Mouse (Mus musculus) urinary bladder, postnatal 4 days (tissue): ENCODE results near the gene Sirt5.
A peak's percentile ranks its signal among the peaks of the same experiment; 100 is the strongest.

Experiments used
- DNase-seq, 2 experiments: peaks; one replicate each; pipeline ENCODE4 v3.0.0; 2021 to 2022; ENCODE audit warnings: low spot score in 2 of 2

The Sirt5 gene

DNA sequence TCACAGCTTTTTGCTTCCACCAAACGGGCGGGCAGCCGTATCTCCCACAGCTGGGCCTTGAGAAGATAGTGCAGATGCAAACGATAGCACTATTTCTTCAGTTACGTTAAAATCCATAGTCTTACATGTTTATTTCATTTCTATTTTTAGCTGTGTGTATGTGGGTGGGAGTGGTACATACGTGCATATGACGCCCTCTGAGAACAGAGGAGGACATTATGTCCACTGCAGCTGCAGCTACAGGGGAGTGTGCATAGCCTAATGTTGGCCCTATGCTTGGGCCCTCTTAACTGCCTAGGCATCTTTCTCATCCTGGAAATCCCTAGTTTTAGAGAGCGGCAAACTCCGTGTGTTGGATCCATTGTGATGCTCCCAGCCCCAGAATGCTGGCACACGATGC, 8.9 kb downstream of the Sirt5 start:
- no peak for DNase-seq

DNA sequence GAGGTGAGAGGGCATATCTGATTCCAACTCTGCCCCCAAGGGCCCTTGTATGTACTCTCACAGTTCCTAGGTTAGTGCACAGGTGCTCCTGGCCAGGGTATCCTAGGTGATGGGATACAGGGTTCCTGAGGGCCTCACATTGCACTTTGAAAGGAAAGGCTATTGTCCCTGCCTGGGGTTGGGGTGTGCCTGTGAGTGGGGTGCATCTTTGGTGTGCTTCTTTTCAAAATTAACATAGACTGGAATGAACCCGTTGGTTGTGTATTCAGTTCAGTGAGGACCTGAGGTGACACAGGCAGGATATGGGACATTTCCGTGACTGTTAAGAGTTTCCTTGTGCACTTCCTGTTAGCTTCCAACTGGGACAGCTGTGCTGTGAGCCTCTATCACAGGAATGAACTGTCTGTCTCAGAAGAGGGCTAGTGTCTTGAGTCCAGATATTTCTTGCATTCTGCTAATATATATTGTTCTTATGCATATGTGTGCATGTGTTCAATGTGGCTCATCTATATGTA, 9.7 kb downstream of the Sirt5 start:
- no peak for DNase-seq

DNA sequence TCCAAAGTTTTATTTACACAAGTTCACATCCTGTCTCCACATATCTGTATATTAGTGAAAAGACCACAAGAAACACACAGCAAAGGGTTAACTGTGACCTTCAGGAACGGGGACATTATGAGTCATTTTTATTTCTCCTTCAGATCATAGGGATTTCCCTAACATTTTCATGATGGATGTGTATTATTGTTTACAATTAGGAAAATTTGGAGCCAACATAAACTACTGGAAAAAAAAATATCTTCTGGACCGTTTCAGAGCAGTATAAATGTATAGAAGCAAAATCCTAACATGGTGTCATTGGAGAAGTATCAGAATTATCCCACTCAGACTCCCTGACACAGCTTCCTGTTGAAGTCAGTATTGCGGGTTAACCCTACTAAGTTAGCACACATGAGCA, 14.7 kb downstream of the Sirt5 start:
- DNase-seq: no peak

DNA sequence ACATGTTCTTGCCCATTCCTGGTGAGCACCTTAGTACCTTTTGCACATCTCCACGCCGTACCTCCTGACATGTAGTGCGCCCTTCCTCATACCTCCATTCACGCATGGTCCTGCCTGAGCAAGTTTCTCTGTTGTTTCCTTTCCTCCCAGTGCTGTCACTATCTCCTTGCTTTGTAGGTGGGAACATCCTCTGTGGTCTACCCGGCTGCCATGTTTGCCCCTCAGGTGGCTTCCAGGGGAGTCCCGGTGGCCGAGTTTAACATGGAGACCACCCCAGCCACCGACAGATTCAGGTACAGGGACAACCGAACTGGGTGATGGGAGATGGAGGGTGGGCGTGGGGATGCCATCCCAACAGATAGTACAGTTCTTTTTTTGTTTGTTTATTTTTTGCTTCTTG, 20.0 kb downstream of the Sirt5 start:
- peak in 1 of 2 experiments; percentile 53 for DNase-seq

DNA sequence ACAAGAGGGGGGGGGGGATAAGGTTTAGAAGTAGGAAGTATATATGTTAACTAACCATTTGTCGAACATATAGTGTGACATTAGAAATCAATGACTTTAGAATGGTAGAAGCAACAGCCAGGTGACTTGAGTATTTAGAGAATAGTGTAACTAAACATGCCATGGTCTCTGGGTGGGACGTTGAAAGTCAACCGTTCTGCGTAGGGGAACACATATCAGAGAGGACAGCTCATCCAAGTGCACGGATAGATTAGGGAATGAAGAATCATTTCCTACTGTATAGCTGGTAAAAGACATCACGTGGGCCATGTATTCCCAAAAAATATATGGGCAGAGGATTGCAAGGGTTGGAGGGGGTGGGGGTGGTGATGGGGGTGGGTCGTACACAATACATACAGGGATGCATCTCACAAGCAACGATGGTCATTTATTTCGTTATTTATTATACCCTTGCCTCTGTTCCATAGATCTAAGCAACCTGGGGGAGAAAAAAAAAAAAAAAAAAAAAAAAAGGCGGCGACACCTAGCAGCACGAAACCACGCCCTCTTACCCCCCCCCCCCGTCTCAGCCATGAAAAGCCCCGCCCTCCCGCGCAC, 32.5 kb downstream of the Sirt5 start:
- DNase-seq: no peak

DNA sequence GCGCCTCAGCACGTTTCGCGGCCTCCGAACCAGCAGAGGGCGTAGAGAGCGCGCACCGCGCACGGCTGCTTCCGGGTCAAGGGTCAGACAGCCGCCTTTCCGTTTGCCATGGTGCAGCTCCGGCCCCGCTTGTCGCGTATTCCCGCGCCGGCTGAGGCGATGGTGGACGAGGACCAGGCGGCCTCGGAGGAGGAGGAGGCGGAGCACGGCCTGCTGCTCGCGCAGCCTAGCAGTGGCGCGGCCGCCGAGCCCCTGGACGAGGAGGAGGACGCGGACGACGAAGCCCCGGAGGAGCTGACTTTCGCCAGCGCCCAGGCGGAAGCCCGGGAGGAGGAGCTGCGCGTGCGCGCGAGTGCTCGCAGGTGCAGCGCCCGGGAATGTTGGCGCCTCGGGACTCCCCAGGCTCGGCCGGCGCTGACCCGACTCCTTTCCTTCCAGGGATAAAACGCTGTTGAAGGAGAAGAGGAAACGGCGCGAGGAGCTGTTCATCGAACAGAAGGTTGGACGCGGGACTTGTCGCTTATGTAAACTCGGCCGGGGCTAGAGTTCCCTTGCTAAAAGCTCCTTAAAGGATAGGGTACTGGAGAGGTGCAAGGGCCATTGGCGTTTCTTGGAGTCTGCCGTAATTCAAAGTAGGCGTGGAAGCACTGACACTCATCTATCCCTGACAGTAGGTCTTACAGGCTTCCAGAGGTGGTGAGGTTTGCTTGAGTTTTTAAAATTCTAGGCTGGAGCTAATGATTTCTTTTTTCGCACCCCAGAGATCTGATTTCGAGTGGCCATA, 33.2 kb downstream of the Sirt5 start, which contains the start of gene Nol7:
Nol7 (plus strand) TSS at position 94 of the 784 bp plus-strand sequence.
- peak; percentile 92 to 97 for DNase-seq

DNA sequence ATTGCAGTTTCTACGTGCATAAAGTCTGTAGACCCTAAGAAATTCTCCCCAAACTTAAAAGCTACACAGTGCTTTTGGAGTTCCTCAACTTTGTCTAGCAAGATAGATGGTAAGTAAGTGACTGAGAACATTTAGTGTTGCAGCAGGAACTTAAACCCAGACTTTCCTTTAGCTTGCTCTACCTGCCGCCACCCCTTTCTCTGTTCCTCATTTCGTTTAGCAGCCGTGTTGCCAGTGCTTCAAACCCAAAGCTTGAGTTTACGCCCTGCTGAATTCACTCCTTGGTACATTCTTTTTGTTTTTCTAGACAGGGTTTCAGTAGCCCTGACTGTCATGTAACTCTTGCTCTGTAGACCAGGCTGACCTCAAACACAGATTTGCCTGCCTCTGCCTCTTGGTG, 34.3 kb downstream of the Sirt5 start:
- no peak for DNase-seq

DNA sequence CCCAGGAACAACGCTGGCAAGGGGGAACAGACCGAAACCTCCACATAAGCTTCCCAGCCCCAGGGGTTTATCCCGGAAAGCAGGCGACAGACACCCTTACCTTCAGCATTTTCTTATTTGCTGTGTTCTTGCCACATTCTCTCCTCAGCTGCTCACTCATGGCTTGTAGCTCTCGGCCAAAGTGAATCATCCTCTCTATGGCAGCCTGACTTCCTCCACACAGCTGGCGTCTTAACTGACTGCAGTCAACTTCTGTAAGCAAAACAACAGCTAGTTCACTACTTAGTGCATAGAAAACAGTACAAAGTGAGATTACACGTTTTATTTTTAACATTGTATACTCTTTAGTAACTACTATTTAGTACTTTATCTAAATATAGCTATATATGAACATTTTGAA, 47.0 kb downstream of the Sirt5 start:
- no peak for DNase-seq

DNA sequence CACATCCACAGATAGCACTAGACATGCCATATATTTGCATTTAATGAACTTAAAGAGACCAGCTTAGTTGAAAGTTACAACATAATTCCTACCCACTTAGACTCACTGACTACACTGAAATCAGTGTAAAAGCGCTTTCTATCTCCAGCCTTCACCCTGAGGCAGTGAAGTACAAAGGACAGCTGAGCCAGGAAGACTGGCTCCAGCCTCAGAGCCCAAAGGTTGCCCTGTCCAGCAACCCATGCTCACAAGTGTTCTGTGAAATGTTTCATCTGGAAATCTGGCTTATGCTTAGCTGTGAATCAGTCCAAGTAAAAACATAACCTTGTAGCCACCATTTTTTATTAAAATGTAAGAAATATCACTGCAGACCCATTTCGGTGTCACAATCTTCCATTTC, 48.3 kb downstream of the Sirt5 start:
- no peak for DNase-seq

DNA sequence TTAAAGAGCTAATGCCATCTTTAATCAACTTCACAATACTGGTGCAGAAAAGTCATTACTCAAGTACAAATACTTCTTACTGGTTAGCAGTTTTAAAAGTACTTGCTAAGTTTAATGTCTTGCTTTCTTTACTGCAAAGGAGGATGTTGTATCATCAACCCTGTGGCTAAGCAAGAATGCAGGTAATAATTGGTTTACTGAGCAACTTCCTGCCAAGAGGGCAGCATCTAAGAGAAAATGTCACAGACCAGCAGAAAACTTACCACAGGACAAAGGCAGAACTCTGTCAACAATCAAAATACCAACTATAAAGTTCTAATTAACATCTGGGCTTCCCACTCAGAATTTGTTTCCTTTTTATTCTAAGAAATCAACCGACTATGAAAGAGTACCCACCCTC, 50.0 kb downstream of the Sirt5 start:
- no peak for DNase-seq

DNA sequence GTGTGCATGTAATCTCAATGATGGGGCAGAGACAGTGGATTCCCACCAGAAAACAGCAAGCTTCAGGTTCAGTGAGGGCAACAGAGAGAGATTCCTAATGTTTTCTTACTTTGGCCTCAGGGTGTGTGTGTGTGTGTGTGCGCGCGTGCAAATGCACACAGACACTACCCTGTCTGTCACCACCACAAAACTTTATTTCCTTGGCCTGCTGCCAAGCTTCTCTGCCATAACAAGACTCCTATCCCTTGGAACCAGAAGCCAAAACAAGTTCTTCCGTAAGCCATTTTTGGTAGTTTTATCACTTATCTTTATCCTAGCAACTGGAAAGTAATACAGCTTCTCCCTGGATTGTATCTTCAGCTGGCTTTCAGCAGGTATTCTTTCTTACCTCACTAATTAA, 63.1 kb downstream of the Sirt5 start:
- DNase-seq: no peak

DNA sequence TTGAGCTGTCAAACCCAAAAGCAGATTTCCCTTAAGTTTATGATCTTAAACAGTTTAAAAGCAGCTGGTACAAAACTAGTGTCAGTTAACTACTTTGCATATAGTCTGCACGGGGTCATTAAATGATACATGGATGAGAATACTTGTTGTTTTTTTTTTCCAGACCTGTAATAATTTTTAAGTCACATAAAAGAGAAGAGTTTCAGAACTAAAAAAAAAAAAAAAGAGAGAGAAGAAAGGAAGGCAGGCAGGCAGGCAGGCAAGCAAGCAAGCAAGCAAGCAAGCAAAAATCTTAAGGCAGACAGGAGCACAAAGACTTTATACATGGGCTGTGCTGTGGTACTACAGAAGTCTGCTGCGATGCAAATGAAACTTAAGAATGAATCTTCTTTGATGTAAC, 68.1 kb downstream of the Sirt5 start:
- DNase-seq: no peak

DNA sequence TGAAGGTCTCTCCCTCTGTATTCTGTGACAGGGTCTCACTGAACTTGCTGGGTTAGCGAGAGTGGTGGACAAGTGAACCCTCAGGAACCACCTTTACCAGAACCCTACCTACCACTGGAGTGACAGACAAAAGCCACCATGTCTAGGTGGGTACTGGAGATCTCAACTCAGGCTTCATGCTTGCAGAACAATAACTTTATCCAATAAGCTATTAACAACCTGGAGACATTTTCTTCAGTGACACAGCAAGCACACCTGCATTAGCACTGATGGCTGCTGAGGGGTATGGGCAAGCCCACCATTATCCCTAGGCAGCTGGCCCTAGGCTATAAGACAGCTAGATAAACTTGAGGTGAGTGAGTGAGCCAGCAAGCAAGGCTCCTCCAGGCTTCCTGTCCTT, 75.1 kb downstream of the Sirt5 start:
- no peak for DNase-seq

DNA sequence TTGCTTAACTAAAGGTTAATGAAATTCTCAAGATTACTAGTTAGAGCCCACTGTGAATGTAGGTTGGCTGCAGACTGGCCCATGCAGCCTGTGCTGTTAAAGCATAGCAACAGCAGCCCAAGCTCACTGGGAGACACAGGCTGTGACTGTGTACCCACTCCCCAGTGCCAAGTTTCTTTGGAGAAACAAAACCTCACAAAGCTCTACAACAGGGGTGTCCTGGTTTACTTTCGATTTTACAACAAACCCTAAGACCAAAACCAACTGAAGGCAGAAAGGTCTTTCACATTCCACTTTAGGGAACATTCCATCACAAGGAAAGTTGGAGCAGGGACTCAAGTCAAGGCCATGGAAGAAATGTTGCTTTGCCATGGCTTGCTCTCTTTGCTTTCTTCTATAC, 77.3 kb downstream of the Sirt5 start:
- no peak for DNase-seq

DNA sequence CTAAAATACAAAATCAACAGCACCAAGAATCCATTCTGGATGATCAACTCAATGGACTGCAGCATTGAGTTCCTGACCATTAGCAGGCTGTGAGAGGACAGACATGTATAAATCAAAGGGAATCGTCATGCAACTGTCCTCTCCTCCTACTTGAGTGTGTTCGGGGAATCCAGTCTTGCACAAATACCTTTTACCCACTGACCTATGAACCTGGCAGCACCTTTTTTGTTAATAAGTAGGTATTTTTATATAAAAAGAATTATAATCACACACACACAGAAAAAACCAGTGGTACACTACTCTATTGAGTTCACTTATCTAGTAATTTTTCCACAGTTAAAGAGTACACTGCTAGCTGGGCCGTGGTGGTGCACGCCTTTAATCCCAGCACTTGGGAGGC, 78.4 kb downstream of the Sirt5 start:
- DNase-seq: no peak

DNA sequence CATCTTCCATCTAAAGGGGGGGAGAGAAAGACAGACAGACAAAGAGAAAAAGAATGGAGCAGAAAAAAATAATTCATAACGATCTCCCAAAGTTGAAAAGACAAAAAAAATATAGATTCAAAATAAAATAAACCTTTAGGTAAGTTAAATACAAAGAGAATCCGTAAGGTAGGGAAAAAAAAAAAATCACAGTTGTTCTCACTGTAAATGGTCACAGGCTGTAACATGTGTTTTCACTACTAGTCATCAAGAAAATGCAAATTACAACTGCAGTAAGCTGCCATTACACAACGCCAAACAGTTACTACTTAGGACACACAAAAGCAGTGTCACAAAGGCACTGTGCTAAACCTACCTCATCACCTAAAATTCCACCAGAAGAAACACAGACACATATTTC, 79.4 kb downstream of the Sirt5 start:
- no peak for DNase-seq
